Mouse (Mus musculus) heart, embryonic 14.5 days (tissue): ENCODE data around the gene Mrm3. TPM values are rescaled to one million over a fixed set of nuclear protein-coding genes. Genes with fewer than 3 reads are reported as not detected.

ENCODE experiments used
- polyA plus RNA-seq: library from polyadenylated mRNA; unstranded; fragments of >200 nt; fragmentation: Nextera tagmentation; extraction: Ambion mirVana; gene quantifications from 2 replicates; pipeline ENCODE4 v1.2.1, GENCODE M21; 2014

Gene Mrm3
- polyA plus RNA-seq, 1 experiment from 2014 or later = 21.8 TPM

Other genes with a start within 250 kb of the Mrm3 start
- gene 1700016K19Rik, start 243.8 kb upstream of the Mrm3 start, polyA plus RNA-seq = 0.22 TPM in 1 of 2 replicates, not detected in the other
- 11.5 and 13.2 TPM in 2 replicates for gene Rflnb, start 215.9 kb upstream of the Mrm3 start, polyA plus RNA-seq
- 31.5 and 32.5 TPM in 2 replicates for gene Vps53, start 64.1 kb upstream of the Mrm3 start, polyA plus RNA-seq
- 22.4 and 23.1 TPM in 2 replicates for gene Fam57a, start 64.0 kb upstream of the Mrm3 start, polyA plus RNA-seq
- gene Dbil5, start 26.1 kb upstream of the Mrm3 start, polyA plus RNA-seq = 1.0 and 2.1 TPM in 2 replicates
- 18.8 and 23.0 TPM in 2 replicates for gene Gemin4, start 26.1 kb upstream of the Mrm3 start, polyA plus RNA-seq
- gene Glod4, start within 50 bp of the Mrm3 start, polyA plus RNA-seq = 135 and 138 TPM in 2 replicates
- 23.7 and 26.8 TPM in 2 replicates for gene Nxn, start 155.4 kb downstream of the Mrm3 start, polyA plus RNA-seq
- gene Timm22, start 163.2 kb downstream of the Mrm3 start, polyA plus RNA-seq = 93.4 and 96.2 TPM in 2 replicates